Mouse (Mus musculus) C2C12 (cell line): ENCODE results near the gene Wwtr1. TPM values are rescaled to one million over a fixed set of nuclear protein-coding genes. Genes with fewer than 3 reads are reported as not detected.

Experiments
- H3K27me3 ChIP-seq: one replicate; pipeline ENCODE4 v1.6.1; 2011; ENCODE audit not compliant: control insufficient read depth, insufficient read depth, insufficient read length
- H3K36me3 ChIP-seq: one replicate; pipeline ENCODE4 v1.6.1; 2011; ENCODE audit not compliant: control insufficient read depth, insufficient read depth
- H3K4me3 ChIP-seq: one replicate; pipeline ENCODE4 v1.5.1; 2011; ENCODE audit warnings: mild to moderate bottlenecking, control low read depth; ENCODE audit not compliant: poor library complexity, insufficient read depth, severe bottlenecking
- H3K79me2 ChIP-seq: one replicate; pipeline ENCODE4 v1.6.1; 2011; ENCODE audit not compliant: control insufficient read depth, insufficient read depth
- H3K79me3 ChIP-seq: one replicate; pipeline ENCODE4 v1.6.1; 2011; ENCODE audit warnings: low read depth, control low read depth
- H3ac ChIP-seq: one replicate; pipeline ENCODE3; 2011; ENCODE audit warnings: low read depth; ENCODE audit not compliant: control insufficient read depth, insufficient read length
- CEBPB ChIP-seq: IDR thresholded peaks from one replicate; pipeline ENCODE4 v1.6.1; 2011; ENCODE audit warnings: low read depth, mild to moderate bottlenecking, control low read depth, moderate library complexity
- CTCF ChIP-seq: IDR thresholded peaks from one replicate; pipeline ENCODE4 v1.5.1; 2011; ENCODE audit not compliant: control insufficient read depth, insufficient read depth, insufficient read length
- FOSL1 ChIP-seq: IDR thresholded peaks from one replicate; pipeline ENCODE4 v1.8.0; 2011; ENCODE audit warnings: mild to moderate bottlenecking, low read length; ENCODE audit not compliant: poor library complexity, insufficient read depth, severe bottlenecking
- MAX ChIP-seq: IDR thresholded peaks from one replicate; pipeline ENCODE4 v1.6.1; 2011; ENCODE audit warnings: mild to moderate bottlenecking, control low read depth
- MYOD1 ChIP-seq: IDR thresholded peaks from one replicate; pipeline ENCODE4 v1.6.1; 2011; ENCODE audit warnings: low read depth; ENCODE audit not compliant: control insufficient read depth, insufficient read length
- MYOG ChIP-seq: IDR thresholded peaks from one replicate; pipeline ENCODE4 v1.6.1; 2011; ENCODE audit not compliant: control insufficient read depth, insufficient read length; ENCODE audit errors: extremely low read depth
- USF1 ChIP-seq: IDR thresholded peaks from one replicate; pipeline ENCODE4 v1.6.1; 2011; ENCODE audit warnings: low read depth, mild to moderate bottlenecking, control low read depth, moderate library complexity
- polyA plus RNA-seq: library from polyadenylated mRNA; unstranded; fragments of >200 nt; fragmentation: generic; extraction: Trizol; gene quantifications from one replicate; pipeline ENCODE4 v1.2.1, GENCODE M21; 2012; ENCODE audit warnings: missing spikeins

Gene Wwtr1
- polyA plus RNA-seq, 1 experiment, result 26.7 TPM

DNA sequence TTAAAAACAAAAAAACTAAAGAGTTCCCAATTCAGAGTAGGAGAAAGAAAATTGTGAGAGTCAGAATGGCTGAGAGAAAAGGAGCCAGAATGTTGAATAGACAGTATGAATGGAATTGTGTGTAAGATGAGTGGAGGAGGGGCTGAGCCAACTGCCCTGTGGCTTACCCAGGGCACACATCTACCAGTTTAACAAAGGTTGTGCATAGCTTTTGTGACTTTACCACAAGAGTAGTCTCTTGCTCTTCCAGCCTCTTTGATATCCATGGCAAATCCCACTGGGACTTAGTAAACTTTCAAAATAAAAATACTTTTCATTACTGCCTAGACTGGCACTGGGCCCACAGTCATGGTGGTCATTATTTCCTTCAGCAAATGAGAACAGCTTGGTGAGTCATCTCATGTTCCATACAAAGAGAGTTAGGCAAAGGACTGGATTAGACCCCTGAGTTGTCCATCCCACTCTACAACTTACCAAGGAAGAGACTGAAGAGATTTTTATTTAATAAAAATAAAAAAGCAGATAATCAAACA, 32.8 kb downstream of the Wwtr1 start:
- TF ChIP-seq FOSL1 (no peak), MYOG (no peak), MAX (no peak), CEBPB (no peak), CTCF (no peak), USF1 (no peak), MYOD1 (no peak)
- H3K27me3 ChIP-seq, result no peaks in the 10 kb centered on the region
- H3ac ChIP-seq, result no peak overlapping the region
- H3K4me3 ChIP-seq, result no peak overlapping the region
- peaks cover 15% of the 10 kb centered on the region for H3K36me3 ChIP-seq
- H3K79me3 ChIP-seq, result peaks cover 65% of the 10 kb centered on the region
- H3K79me2 ChIP-seq, result peaks cover 99% of the 10 kb centered on the region

DNA sequence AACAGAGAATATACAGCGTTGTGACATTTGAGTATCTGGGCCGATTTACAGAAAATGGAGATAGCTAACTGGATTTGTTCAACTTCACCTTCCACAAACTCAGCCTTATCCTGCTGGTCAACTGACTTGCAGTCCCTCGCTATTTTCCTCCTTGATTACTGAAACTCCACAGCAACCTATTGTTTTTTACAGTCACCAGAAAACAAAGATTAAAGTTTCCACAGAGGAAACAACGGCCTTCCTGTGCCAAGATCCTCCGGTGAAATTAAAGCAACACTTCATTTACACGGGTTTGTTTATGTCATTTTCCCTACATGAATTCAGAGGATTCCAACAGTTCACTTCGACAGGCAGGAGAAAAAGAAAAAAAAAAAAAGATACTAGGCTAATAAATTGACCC, 34.5 kb downstream of the Wwtr1 start:
- H3K27me3 ChIP-seq, result no peaks in the 10 kb centered on the region
- H3K4me3 ChIP-seq, result no peak overlapping the region
- peaks cover 15% of the 10 kb centered on the region for H3K36me3 ChIP-seq
- peaks cover 99% of the 10 kb centered on the region for H3K79me2 ChIP-seq
- no peak for TF ChIP-seq CEBPB
- no peak for TF ChIP-seq MAX
- TF ChIP-seq MYOD1, result no peak
- TF ChIP-seq MYOG, result no peak
- no peak for TF ChIP-seq USF1
- no peak for TF ChIP-seq FOSL1
- no peak for TF ChIP-seq CTCF
- H3K79me3 ChIP-seq, result peaks cover 71% of the 10 kb centered on the region
- H3ac ChIP-seq, result no peak overlapping the region

DNA sequence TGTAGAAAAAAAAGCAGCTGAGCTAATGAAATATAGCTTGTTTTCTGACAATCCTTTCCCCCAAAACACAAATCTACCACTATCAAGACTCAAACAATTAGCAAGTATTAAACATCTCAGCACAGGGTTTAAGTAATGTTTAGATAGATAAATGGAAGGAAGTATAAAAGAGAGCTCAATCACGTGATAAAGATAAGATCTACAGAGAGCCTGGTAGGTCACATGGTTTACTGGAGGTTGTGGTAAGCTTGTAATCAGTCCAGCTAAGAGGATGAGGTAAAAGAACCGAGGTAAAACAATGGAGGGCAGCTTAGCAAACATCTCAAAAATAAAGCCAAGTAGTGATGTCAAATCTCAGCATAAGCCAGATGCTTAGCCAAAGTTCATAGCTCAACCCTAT, 35.2 kb downstream of the Wwtr1 start:
- peaks cover 71% of the 10 kb centered on the region for H3K79me3 ChIP-seq
- no peaks in the 10 kb centered on the region for H3K27me3 ChIP-seq
- peak; percentile 39 for TF ChIP-seq USF1
- TF ChIP-seq FOSL1, result no peak
- H3ac ChIP-seq, result no peak overlapping the region
- H3K36me3 ChIP-seq, result peaks cover 15% of the 10 kb centered on the region
- peaks cover 99% of the 10 kb centered on the region for H3K79me2 ChIP-seq
- no peak overlapping the region for H3K4me3 ChIP-seq

DNA sequence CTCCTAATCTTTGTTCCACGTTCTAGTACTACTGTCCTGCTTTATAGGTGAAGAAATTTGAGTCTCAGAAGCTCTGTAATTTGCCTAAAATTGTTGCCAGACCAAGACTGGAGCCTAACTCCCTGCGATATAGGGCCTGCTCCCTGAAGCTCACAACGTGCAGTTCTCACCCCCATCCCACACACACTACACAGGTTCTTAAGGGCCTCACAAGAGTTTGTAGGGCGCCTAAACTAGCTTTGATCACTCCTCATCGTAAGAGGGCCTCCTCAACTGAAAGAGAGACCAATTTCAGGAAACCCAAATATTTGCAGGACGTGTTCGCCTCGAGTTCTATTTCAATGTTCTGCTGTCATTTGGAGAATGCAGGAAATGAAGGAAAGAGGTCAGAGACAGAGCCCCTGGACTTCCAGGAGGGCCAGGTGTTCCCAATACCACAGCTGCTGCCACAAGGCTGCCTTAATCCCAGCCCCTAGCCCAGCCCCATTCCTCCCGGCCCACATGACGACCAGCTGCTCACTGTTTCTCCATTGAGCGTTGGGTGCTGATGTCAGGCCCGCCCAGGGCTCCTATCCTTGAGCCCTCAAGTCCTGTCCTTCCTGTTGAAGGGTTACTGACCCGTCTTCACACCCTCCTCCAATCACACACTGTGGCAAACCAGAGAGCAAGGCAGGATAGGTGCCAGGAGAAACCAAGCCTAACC, 40.1 kb downstream of the Wwtr1 start:
- no peak overlapping the region for H3K4me3 ChIP-seq
- H3K79me2 ChIP-seq, result peaks cover 99% of the 10 kb centered on the region
- peaks cover 9% of the 10 kb centered on the region for H3K36me3 ChIP-seq
- no peaks in the 10 kb centered on the region for H3K27me3 ChIP-seq
- peaks cover 67% of the 10 kb centered on the region for H3K79me3 ChIP-seq
- no peak overlapping the region for H3ac ChIP-seq
- TF ChIP-seq MYOD1 (no peak), CTCF (no peak), MYOG (no peak), CEBPB (no peak), USF1 (no peak), MAX (no peak)

DNA sequence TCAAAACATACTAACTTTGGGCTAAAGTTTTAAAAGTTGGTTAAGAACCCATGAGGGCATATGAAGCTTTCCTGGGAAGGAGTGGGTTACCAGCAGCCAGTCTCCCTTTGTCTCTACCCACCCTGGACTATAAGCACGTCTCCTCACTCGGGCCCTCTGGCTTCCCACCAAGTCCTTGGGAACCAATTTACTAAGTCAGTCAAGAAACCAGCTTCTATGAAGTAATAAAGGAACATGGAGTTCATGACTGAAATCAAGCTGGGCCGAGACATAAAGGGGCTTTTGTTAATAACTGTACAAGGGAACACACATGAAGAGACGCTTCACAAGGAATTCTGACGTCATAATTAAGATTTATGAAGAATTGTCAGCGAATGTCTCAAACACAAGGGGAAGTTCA, 41.3 kb downstream of the Wwtr1 start:
- TF ChIP-seq USF1, result no peak
- TF ChIP-seq MYOD1, result no peak
- TF ChIP-seq CTCF, result no peak
- Histone ChIP-seq H3K79me3 (peaks cover 65% of the 10 kb centered on the region), H3K27me3 (no peaks in the 10 kb centered on the region), H3ac (no peak overlapping the region), H3K79me2 (peaks cover 99% of the 10 kb centered on the region), H3K36me3 (peaks cover 9% of the 10 kb centered on the region), H3K4me3 (no peak overlapping the region)

DNA sequence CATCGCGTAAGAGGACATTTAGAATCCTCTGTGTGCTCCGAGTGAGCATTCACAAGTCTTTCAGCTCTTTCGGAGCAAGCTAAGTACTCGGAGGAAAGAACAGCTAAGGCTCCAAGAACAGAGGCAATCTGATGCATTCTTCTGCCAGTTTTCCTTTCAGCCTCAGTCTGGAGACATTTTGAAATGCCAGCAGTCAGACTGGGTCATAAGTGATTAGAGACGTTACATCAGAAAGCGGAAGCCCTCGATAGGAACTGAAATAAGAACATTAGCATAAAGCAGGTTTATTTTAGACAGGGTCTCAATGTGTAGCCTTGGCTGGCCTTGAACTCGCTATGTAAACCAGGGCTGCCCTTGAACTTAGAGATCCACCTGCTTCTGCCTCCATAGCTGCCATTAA, 41.8 kb downstream of the Wwtr1 start:
- Histone ChIP-seq H3K36me3 (peaks cover 8% of the 10 kb centered on the region), H3ac (no peak overlapping the region), H3K79me2 (peaks cover 99% of the 10 kb centered on the region), H3K4me3 (no peak overlapping the region), H3K27me3 (no peaks in the 10 kb centered on the region), H3K79me3 (peaks cover 60% of the 10 kb centered on the region)
- TF ChIP-seq CEBPB, result no peak
- TF ChIP-seq USF1, result no peak
- no peak for TF ChIP-seq CTCF
- TF ChIP-seq MYOD1, result no peak
- TF ChIP-seq MAX, result no peak
